Mouse (Mus musculus) E14TG2a.4 (cell line): Measurements from ENCODE around the gene Tmco1.

Source experiments
- CTCF ChIP-seq: conservative IDR thresholded peaks from 2 replicates; pipeline ENCODE4 v1.5.1; 2014; ENCODE audit warnings: low read length
- NANOG ChIP-seq: IDR thresholded peaks from 2 replicates; pipeline ENCODE4 v1.6.1; 2014; ENCODE audit warnings: borderline replicate concordance, low read length, mixed read lengths

DNA sequence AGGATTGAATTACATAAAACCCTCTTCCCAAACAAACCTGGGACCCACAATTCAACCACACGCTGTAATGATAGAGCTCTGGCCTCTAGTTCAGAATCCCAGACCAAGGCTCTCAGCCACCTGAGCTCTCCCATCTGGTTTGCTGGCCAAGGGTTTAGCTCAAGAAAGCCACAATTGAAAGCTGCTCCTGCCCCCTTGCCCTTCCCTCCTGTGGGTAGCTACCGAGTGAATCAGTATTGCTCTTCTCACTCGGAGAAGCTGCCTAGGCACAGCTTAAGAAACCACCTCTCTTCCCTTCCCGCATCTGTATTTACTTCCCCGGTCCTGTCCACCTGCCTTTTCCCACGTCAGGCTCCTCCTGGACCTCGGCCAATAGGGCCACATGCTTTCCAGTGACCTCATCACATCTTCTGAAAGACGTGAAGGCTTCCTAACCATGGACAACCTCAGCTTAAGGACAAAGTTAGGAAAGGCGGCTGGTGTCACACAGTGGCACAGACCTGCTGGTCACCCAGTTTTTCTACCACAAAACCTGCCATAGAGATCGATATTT lies 45.6 kb upstream of the Tmco1 start:
- TF ChIP-seq CTCF, result no peak
- no peak for TF ChIP-seq NANOG
